Mouse (Mus musculus) heart, embryonic 12.5 days (tissue): ENCODE measurements around the gene Sec22b. TPM values are rescaled to one million over a fixed set of nuclear protein-coding genes. Genes with fewer than 3 reads are reported as not detected.

ENCODE experiments used
- ATAC-seq: fragments of 200-750 bp; cut with Nextera tagmentation; 2 replicates; pipeline ENCODE4 v1.8.0; 2017; ENCODE audit warnings: moderate TSS enrichment, moderate library complexity; ENCODE audit not compliant: insufficient number of reproducible peaks, low FRiP score
- H3K27ac ChIP-seq: fragments of 300-500 bp; sonication (generic); 2 replicates; pipeline ENCODE4 v1.5.1; 2016; ENCODE audit warnings: mild to moderate bottlenecking, moderate library complexity; ENCODE audit not compliant: poor library complexity, severe bottlenecking
- H3K27me3 ChIP-seq: fragments of 300-500 bp; sonication (generic); replicated peaks from 2 replicates; pipeline ENCODE4 v1.6.1; 2016; ENCODE audit warnings: mild to moderate bottlenecking, moderate library complexity
- H3K36me3 ChIP-seq: fragments of 300-500 bp; sonication (generic); 2 replicates; pipeline ENCODE4 v1.6.1; 2016; ENCODE audit warnings: mild to moderate bottlenecking, moderate library complexity
- H3K4me1 ChIP-seq: fragments of 300-500 bp; sonication (generic); replicated peaks from 2 replicates; pipeline ENCODE4 v1.6.1; 2016; ENCODE audit warnings: mild to moderate bottlenecking
- H3K4me2 ChIP-seq: fragments of 300-500 bp; sonication (generic); 2 replicates; pipeline ENCODE4 v1.6.1; 2016; ENCODE audit warnings: mild to moderate bottlenecking, moderate library complexity
- H3K4me3 ChIP-seq: fragments of 300-500 bp; sonication (generic); 2 replicates; pipeline ENCODE4 v1.5.1; 2016; ENCODE audit warnings: mild to moderate bottlenecking
- H3K9ac ChIP-seq: fragments of 300-500 bp; sonication (generic); 2 replicates; pipeline ENCODE4 v1.6.1; 2016; ENCODE audit warnings: mild to moderate bottlenecking, moderate library complexity
- H3K9me3 ChIP-seq: fragments of 300-500 bp; sonication (generic); replicated peaks from 2 replicates; pipeline ENCODE4 v1.6.1; 2016; ENCODE audit warnings: mild to moderate bottlenecking, moderate library complexity
- WGBS: fragments of 180-500 bp; shearing (Covaris S2); methylation state at CpG from one replicate; pipeline ENCODE4 v1.1.7; 2016; 5-methylcytosine and 5-hydroxymethylcytosine counted together
- polyA plus RNA-seq: library from polyadenylated mRNA; unstranded; fragments of >200 nt; fragmentation: Nextera tagmentation; extraction: Ambion mirVana; gene quantifications from 2 replicates; pipeline ENCODE4 v1.2.1, GENCODE M21; 2016

Sec22b gene
- polyA plus RNA-seq, 1 experiment from 2014 or later: 123 TPM

GRCm38 (mm10) chr3:97932771-97933170 lies 31.8 kb downstream of the Sec22b start:
- Histone ChIP-seq H3K9ac (no peak overlapping the region), H3K4me3 (no peak overlapping the region), H3K36me3 (no peaks in the 10 kb centered on the region), H3K4me2 (peak overlapping the region; percentile 57), H3K27ac (no peak overlapping the region), H3K4me1 (peaks cover 43% of the 10 kb centered on the region), H3K9me3 (no peaks in the 10 kb centered on the region), H3K27me3 (peaks cover 14% of the 10 kb centered on the region)
- WGBS: 35% methylated on average over 11 of the region's 11 CpGs
- no peak for ATAC-seq

- no peaks in the 10 kb centered on the region for H3K36me3 ChIP-seq
- no peak overlapping the region for H3K27ac ChIP-seq
- H3K9me3 ChIP-seq: no peaks in the 10 kb centered on the region
- no peak overlapping the region for H3K9ac ChIP-seq
- peak overlapping the region; percentile 57 for H3K4me2 ChIP-seq
- peaks cover 14% of the 10 kb centered on the region for H3K27me3 ChIP-seq
- H3K4me1 ChIP-seq: peaks cover 43% of the 10 kb centered on the region
- ATAC-seq: no peak
- no peak overlapping the region for H3K4me3 ChIP-seq
- 26% methylated on average over 6 of the region's 6 CpGs for WGBS
These were observed 32.3 kb downstream of the Sec22b start for GRCm38 (mm10) chr3:97933251-97933650.

- 73% methylated on average over 5 of the region's 5 CpGs for WGBS
- Histone ChIP-seq H3K9ac (no peak overlapping the region), H3K4me2 (no peak overlapping the region), H3K4me1 (peaks cover 43% of the 10 kb centered on the region), H3K27me3 (peaks cover 14% of the 10 kb centered on the region), H3K36me3 (no peaks in the 10 kb centered on the region), H3K4me3 (no peak overlapping the region), H3K9me3 (no peaks in the 10 kb centered on the region), H3K27ac (no peak overlapping the region)
- ATAC-seq: no peak
These were observed 32.8 kb downstream of the Sec22b start for GRCm38 (mm10) chr3:97933811-97934210.

- Histone ChIP-seq H3K4me1 (peaks cover 50% of the 10 kb centered on the region), H3K27me3 (peaks cover 14% of the 10 kb centered on the region), H3K4me3 (no peak overlapping the region), H3K4me2 (no peak overlapping the region), H3K27ac (no peak overlapping the region), H3K9ac (no peak overlapping the region), H3K9me3 (no peaks in the 10 kb centered on the region), H3K36me3 (no peaks in the 10 kb centered on the region)
- 75% methylated on average over 6 of the region's 6 CpGs for WGBS
- ATAC-seq: no peak
These were observed 33.6 kb downstream of the Sec22b start for GRCm38 (mm10) chr3:97934331-97935300.

GRCm38 (mm10) chr3:97937068-97937944 lies 36.3 kb downstream of the Sec22b start:
- H3K4me1 ChIP-seq: peaks cover 55% of the 10 kb centered on the region
- no peak overlapping the region for H3K27ac ChIP-seq
- no peak overlapping the region for H3K9ac ChIP-seq
- H3K9me3 ChIP-seq: no peaks in the 10 kb centered on the region
- no peak overlapping the region for H3K4me3 ChIP-seq
- H3K36me3 ChIP-seq: no peaks in the 10 kb centered on the region
- 51% methylated on average over 17 of the region's 17 CpGs for WGBS
- no peak for ATAC-seq
- H3K4me2 ChIP-seq: no peak overlapping the region
- peaks cover 8% of the 10 kb centered on the region for H3K27me3 ChIP-seq

- no peak overlapping the region for H3K9ac ChIP-seq
- no peak for ATAC-seq
- H3K27me3 ChIP-seq: peaks cover 6% of the 10 kb centered on the region; the same call in 1 of the 2 replicates
- no peaks in the 10 kb centered on the region for H3K36me3 ChIP-seq
- no peaks in the 10 kb centered on the region for H3K9me3 ChIP-seq
- H3K4me3 ChIP-seq: no peak overlapping the region
- 78% methylated on average over 6 of the region's 6 CpGs for WGBS
- no peak overlapping the region for H3K27ac ChIP-seq
- H3K4me1 ChIP-seq: peaks cover 55% of the 10 kb centered on the region
- no peak overlapping the region for H3K4me2 ChIP-seq
These were observed 36.9 kb downstream of the Sec22b start for GRCm38 (mm10) chr3:97937945-97938266.

GRCm38 (mm10) chr3:97938814-97939526 lies 38.0 kb downstream of the Sec22b start:
- Histone ChIP-seq H3K4me1 (peaks cover 47% of the 10 kb centered on the region), H3K27ac (no peak overlapping the region), H3K9me3 (no peaks in the 10 kb centered on the region), H3K4me3 (no peak overlapping the region), H3K27me3 (peaks cover 5% of the 10 kb centered on the region; the same call in 1 of the 2 replicates), H3K4me2 (no peak overlapping the region), H3K36me3 (no peaks in the 10 kb centered on the region), H3K9ac (no peak overlapping the region)
- 64% methylated on average over 7 of the region's 7 CpGs for WGBS
- no peak for ATAC-seq

GRCm38 (mm10) chr3:97939626-97940510 lies 38.9 kb downstream of the Sec22b start:
- no peaks in the 10 kb centered on the region for H3K36me3 ChIP-seq
- no peak overlapping the region for H3K4me2 ChIP-seq
- no peak overlapping the region for H3K4me3 ChIP-seq
- ATAC-seq: no peak
- peaks cover 51% of the 10 kb centered on the region for H3K4me1 ChIP-seq
- H3K27ac ChIP-seq: no peak overlapping the region
- peaks cover 5% of the 10 kb centered on the region; the same call in 1 of the 2 replicates for H3K27me3 ChIP-seq
- H3K9me3 ChIP-seq: no peaks in the 10 kb centered on the region
- WGBS: 26% methylated on average over 10 of the region's 10 CpGs
- H3K9ac ChIP-seq: no peak overlapping the region; the same call in 1 of the 2 replicates

GRCm38 (mm10) chr3:97940511-97941204 lies 39.7 kb downstream of the Sec22b start:
- 52% methylated on average over 9 of the region's 9 CpGs for WGBS
- Histone ChIP-seq H3K9me3 (no peaks in the 10 kb centered on the region), H3K27me3 (peaks cover 5% of the 10 kb centered on the region; the same call in 1 of the 2 replicates), H3K4me1 (peaks cover 51% of the 10 kb centered on the region), H3K36me3 (no peaks in the 10 kb centered on the region), H3K4me3 (no peak overlapping the region), H3K9ac (no peak overlapping the region; the same call in 1 of the 2 replicates), H3K4me2 (no peak overlapping the region), H3K27ac (0 out of 2 replicates have a peak overlapping the region, but pooled peaks have one; percentile 40)
- no peak for ATAC-seq
